Mouse (Mus musculus) ovary, postnatal 14 days (tissue): ENCODE results near the gene Appbp2.

Experiments used
- DNase-seq: peaks from one replicate; pipeline ENCODE4 v3.0.0; 2022; ENCODE audit warnings: low spot score

The Appbp2 gene

GRCm38 (mm10) chr11:85157301-85157700 is 77.6 kb downstream of the Appbp2 start:
- DNase-seq, result no peak

DNA sequence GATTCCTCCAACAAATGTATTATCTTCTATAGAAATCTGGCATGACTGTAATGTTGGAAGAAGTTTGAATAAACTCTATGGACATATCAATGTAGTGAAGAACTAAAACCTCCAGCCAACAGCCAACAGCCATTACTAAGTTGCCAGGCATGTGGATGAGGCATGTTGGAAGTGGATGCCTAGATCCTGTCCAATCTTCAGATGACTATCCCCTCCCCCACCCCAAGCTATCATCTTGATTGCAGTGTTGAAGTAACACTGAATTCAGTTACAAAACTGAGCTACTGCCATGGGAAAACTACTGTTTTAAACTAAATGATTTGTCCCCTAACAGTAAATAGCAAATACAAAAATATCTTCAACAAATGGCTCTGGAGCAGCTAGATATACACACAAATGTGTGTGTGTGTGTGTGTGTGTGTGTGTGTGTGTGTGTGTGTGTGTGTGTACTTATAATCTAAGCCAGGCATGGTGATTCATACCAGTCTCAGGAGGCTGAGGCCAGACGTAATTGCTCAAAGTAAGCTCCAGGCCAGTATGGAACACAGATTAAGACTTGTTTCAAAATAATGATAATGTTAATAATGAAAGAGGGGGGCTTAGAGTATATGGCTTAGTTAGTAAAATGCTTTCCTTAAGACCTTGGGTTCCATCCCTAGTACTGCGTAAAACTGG is 82.5 kb downstream of the Appbp2 start:
- DNase-seq, result no peak

DNA sequence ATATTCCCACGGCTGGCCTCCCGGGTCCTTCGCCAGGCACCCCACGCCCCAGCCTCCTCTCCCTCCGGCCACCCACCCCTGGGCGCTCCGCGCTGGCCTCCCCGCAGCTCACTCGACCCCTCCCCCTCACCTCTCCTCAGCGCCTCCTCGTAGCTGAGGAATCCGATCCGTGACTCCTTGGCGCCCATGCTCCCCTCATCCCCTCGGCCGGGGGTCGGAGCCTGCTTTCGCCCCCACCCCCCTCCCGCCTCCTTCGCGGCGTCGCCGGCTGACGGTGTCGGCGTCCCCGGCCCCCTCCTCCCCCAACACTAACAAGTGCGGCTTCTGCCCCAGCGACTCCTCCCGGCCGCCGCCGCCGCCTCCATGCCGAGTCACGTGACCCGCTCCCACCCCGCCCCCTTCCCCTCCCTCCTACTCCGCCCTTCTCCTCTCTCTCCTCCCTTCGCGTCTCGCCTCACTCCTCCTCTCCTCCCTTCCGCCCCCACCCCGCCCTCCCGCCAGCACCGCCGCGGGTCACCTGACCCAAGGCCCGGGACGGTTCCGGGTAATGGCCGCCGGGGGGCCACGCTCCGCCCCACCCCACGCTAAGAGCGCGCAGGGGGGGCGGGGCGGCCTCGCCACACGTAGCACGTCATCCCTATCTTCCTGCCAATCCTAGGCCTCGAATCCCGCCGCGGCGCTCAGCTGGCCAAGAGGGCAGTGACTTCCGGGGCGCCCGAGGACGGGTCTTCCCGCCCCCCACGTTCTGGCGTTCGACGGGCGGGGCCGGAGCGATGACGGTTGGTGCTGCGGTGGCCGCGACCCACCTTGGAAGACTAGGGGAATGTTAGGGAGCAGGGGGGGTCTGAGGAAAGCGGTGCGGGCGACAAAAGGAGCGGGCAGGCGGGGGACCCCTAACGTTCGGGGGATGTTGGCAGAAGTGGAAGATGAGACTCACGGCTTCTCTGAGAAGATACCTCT is 95.1 kb downstream of the Appbp2 start, which contains the start of gene Usp32:
TSS of gene Usp32 (minus strand) at position 581 of the 960 bp plus-strand sequence.
- DNase-seq, result peak; percentile 93

DNA sequence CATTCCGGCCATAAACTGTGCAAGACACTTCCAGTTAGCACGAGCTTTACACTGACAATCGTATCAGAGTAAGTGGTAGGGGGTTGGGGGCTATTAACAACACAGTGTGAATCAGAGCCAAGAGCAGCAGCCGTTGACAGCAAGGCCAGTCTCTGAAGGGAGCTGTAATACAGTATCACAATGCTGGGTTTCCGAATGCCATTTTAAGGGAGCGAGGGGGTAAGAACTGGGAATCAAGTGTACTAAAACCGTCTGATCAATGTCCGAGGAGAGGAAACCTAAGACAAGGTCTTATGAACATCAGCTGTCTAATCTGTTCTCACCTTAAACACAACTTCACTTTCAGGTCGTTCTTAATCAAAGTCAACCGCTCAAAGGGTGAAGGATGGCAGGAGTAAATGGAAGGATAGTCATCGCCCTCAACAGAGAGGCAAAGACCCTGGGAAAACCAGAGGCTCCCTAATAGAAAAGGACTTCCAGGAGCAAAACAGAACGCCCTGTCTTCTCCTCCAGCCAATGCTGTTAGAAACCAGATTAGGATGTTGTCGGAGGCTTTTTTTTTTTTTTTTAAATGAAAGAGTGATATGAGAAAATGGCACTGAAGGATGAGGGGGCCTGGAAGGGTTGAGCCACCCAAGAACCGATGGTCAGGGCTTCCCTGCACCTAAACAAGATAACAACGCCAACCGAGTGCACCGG is 96.0 kb downstream of the Appbp2 start:
- peak; percentile 2 for DNase-seq
